Mouse (Mus musculus) left cerebral cortex, adult 8-10 months (tissue): ENCODE measurements around the gene Lrrc36. TPM values are rescaled to one million over a fixed set of nuclear protein-coding genes. Genes with fewer than 3 reads are reported as not detected.

Experiments
- DNase-seq, 2 experiments: peaks; one replicate each; pipeline ENCODE4 v3.0.0; 2022; ENCODE audit warnings: low spot score in 2 of 2
- total RNA-seq, 4 experiments: library from RNA; stranded (reverse); gene quantifications; 2 replicates each; pipeline ENCODE4 v1.2.4; 2022

Lrrc36 gene
- total RNA-seq, 4 experiments from 2014 or later = 0.40 to 0.82 (median 0.62) TPM

DNA sequence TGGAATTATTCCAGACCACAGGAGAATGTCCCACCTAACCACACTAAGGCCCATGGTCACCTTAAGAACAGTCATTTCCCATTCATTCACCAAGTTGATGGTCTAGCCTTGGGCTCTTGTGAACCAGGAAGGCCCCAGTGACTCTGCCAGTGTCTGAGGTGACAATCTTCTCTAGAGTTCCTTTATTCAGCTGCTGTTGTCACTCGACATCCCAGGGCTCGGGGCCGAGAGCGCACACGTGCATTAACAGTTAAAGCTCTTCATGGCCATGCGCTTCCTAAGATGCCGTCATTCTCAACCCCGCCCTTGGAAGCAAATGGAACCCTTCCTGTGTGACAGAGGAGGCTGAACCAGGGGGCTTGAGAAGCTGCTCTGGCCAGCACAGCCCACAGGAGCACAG is 68.8 kb downstream of the Lrrc36 start:
- DNase-seq = no peak

DNA sequence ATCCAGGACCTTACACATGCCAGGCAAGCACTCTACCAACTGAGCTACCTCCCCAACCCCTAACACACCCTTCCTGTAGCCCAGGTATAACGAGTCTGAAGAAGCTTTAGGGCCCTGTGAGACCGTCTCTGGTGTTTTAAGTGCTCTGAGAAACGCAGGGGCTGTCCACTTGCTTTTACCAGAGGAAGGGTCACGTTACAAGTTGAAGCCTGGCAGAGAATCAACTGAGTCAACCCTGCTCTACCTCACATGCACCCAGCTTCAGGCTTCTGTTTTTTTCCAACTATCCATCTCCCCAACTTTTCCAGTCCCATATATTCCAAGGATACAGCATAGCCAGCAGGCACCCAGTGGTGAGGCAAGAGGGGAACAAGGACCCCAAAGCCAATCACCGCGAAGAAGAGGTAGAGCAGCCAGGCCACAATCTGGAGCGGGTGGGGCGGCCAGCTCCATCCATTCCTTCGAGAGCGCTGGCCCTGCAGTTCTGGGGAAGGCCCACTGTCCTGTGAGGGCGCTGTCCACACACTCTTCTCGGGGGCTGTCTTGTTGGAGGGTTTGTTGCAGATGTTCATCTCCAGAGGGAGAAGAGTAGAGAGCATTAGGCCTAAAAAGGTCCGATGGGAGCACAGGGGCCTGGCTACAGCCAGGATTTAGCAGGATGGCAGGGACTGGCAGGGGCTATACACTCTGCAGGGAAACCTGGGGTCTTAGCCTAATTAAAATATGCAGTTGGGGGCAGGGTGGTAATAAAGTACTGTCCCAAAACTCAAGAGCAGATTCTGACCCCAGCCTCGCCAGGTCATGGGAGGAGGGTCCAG is 70.0 kb downstream of the Lrrc36 start:
- DNase-seq = no peak

DNA sequence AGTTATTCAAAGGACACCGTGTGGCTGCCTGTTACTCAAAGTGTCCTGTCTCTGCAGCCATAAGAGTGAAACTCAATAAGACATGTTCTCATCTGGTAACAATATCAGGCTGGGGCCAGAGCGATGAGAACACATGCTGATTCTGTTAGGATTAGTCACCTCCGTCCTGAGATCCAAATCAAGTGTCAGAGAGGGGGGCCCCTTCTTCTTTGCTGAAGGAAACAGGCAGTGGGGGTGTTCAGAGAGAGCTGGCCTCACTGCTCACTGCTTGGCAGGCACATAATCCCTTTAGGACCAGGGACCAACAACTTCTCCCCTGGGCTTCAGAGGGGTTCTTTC is 70.6 kb downstream of the Lrrc36 start:
- no peak for DNase-seq

DNA sequence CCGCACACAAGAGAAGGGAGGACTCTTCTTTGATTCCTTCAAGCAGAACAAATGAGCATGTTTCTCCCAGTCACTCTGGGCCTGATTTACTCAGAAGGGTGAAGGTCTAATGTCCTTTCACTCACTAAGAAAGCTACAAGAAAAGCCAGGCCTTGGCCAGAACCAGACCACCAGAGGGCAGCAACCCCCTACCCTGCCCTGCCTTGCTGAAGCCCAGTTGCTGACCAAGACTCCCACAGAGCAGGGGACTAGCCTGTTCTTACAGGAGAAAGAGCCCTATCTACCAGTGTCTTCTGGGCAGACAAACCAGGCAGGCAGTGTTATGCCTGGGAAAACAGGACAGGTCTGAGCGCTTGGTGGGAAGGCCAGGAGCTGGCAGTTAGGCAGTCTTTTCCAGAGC is 71.0 kb downstream of the Lrrc36 start:
- DNase-seq = no peak

DNA sequence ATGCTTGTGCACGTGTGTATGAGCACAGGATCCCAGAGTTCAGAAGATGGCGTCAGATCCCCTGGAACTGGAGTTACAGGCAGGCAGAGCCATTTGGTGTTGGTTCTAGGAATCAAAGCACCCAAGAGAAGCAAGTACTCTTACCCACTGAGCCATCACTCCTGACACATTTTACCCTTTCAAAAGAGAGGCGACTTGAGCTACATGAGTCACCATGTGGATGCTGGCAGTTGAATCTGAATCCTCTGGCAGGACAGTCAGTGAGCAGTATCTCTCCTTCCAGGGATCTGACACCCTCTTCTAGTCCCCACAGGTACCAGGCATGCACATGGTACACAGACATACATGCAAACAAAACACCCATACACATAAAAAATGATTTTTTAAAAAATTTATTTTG is 74.7 kb downstream of the Lrrc36 start:
- no peak for DNase-seq

DNA sequence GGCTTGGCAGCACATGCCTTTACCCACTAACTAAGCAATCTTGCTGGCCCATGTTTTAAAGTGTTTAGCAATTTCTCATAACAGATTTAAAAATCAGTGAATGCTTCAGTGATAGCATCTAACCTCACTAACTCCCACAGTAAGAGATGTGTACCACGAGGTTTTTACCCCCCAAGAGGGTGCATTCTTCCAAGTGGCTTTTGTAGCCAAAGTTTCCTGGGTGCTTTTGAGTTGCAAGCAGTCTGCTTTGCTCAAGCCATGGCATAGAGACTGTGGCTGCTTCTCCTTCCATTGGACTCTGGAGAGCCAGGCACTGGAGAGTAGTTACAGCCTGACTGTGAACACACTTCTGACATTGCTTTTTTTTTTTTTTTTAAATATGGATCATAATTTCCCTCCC is 75.9 kb downstream of the Lrrc36 start:
- no peak for DNase-seq

DNA sequence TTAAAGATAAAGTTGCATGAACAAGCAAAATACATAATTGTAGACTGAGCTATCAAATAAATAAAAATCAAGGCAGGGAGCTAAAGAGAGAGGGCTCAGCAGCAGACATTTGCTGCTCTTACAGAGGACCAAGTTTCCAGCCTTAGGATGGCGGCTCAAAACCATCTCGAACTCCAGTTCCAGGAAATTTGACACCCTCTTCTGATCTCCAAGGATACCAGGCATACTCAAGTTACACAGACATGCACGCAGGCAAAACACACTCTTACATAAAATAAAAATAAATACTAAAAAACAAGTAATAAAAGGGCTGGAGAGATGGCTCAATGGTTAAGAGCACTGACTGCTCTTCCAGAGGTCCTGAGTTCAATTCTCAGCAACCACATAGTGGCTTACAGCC is 80.1 kb downstream of the Lrrc36 start:
- no peak for DNase-seq

DNA sequence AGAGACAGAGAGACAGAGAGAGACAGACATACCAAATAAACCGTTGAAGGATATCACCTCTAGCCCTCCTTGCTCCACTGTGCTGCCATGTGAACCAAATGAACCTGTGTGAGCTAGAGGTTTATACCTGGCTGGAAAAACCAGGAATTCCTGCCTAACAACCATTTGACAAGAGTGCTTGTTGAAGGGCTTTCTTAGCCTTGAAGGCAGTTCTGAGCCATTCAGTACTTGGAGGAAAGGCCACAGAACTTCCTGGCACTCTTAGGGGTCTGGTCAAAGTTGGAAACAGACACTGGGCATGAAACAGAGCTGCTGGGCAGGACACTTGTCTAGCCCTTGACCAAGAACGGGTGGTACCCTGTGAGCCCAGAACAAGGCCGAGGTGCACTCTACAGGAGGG is 81.2 kb downstream of the Lrrc36 start:
- DNase-seq = no peak

DNA sequence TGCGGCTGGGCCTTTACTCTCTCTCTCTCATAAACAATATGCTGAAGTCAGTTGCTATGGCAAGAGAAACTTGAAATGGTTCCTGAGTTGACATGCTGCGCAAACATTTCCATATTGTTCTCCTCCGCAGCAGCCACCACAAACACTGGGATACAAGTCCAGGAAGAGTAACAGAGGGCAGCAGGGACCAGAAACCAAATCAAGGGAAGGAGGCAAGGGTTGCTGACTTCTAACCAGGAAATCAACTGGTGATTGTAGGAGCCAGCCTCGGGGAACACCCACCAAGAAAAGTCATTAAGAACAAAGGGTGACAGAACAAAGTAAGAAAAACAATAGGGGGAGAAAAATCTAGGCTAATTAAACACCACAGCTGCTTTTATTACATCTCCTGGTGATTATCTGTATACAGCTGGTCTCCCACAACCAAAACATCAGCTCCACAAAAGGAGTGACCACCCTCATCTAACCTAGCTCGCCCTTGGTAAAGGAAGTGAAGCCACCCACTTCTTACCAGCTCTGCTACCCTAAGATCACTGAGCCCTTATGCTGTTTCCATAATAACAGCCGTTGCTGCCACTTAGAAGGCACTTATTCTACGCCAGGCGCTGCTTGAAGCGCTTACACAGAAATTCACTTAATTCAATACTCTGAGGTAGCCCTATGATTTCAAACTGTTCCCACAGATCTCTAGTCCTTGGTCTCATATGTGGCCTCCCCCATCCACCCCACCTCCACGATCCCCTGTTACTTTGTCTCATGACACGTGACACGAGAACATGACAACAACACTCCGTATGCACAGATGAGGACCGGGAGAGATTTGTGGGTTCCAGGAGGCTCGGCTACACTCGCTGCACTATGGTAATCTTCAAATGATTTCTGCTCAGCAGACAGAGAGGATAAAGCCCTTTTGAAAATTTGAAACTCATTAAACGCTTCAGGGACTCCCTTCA is 82.3 kb downstream of the Lrrc36 start:
- no peak for DNase-seq

DNA sequence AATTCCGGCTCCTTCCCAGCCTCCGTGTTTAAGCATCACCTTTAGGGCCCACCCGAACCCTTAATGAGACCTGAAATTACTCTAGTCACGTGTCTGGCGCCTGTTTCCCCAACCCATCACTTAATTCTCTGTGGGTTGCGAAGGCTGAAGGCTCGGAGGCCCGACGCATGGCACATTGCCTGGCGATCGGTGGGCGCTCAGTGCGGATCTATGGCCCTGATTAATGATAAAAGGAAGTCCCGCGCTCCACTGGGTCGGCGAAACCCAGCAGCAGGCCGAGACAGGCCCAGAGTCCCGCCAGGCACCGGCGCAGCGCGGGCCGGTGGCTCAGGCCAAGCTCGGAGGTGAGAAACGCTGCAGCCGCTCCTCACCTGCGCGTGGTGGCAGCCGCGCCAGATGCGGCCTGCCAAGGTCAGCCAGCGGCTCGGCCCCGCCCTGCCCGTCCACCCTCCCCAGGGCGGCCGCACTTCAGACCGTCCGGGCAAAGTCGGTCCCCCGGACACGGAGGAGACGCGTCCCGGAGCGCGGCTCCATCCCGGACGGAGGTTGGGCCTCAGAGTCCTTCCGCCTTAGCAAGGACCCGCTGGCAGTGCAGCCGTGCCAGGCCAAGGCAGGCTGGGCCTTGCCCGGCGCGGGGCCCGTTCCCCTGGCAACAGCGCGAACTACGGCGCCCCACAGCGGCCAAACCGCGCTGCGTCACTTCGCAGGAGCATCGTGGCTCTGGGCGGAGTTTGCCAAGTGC is 83.2 kb downstream of the Lrrc36 start, which contains the start of gene Zdhhc1:
Zdhhc1 (minus strand) TSS at position 464 of the 742 bp plus-strand sequence.
- DNase-seq = peak; percentile 81 to 90

DNA sequence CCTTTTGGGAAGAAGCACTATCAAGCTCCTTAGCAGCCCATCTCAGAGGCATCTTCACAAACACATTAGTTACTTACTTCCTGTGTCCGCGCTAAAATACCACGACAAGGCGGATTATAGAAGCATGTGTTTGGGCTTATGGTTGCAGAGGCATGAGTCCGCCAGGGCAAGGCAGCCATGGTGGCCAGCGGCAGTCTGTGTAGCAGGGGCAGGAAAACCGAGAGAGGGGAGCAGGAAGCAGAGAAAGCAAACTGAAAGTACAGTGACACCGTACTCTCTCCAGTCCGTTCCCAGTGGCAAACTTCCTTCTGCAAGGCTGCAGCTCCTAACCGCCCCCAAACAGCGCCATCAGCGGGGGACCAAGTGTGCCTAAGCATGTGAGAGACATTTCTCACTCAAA is 86.4 kb downstream of the Lrrc36 start:
- no peak for DNase-seq

DNA sequence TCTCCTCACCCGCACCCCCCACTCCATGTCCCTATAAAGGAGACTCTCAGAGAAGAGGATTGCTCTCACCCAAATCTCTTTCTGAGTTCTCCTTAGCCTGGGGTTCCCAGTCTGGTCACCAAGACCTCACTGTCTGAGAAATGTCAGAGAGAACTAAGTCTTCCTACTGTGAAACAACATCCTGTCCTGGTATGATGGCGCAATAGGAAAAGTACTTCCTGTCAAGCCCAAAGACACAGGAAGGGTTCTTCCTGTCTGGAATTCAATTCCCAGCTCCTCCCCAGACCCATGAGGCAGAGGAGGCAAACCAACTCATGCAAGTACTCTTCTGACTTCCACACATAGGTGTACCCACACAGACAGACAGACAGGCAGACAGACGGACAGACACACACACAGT is 91.2 kb downstream of the Lrrc36 start:
- no peak for DNase-seq

DNA sequence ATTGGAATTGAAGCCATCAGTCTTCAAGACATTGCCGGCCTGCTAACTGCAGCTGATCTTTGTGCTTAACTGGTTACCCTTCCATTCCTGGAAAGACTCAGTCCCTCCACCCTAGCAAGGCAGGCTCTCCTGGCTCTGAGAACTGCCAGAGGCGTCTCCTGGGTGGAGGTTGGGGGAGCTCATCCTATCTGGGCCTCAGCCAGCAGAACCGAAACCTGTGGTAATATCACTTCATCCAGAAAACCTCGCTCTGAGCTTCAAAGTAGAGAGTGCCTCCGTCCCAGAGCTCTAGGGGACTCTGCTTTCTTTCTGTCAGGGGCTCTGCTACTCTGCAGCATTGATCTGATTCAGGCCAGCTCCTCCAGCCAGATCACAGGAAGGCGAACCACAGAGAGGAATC is 93.6 kb downstream of the Lrrc36 start:
- no peak for DNase-seq

DNA sequence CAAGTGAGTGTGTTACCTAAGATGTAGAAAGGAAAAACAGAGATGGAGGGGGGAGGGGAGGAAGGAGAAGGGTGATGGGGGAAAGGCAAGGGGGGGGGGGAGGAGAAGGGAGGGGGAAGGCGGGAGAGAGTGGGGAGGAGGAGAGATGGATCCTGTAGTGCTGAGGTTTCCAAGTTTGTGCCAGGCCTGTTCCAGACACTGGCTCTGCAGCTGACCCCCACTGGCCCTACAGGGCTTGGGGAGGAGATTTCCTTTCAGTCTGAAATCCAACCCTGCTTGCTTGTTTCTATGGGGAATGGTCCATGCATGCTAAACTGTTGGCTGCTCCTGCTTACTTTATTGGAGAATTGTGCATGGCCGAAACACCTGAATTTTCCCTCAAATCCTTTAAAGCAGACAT is 95.4 kb downstream of the Lrrc36 start:
- DNase-seq = no peak

DNA sequence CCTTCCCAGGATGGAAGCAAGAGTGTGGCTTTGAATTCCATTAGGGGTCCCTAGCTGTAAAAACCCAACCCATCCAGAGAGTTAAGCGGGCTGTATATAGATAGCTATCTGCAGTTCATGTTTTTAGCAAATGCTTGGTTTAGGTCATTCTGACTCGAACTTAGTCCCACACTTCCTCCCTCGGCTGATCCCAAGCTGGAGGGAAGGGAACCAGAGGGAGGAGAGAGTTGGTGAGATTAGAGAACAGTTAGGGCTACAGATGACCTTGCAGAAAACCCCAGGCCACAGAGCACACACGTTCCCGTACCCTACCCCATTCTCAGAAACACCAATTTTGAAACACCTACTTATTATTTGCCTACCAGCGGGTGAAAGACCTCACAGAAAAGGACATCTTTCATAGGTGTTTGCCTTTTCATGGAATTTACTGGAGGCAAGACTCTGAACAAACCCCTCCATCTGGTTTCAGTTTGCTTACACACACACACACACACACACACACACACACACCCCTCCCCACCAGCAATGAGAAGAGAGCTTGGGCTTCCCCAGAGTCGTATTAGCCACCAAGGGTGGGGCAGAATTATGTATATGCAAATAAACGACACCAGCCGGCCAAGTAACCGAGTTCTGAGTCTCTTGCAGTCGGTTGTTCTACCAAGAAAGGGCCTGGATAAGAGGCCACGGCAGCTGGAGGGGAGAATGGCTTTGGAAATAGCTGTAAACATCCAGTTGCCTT is 96.8 kb downstream of the Lrrc36 start:
- DNase-seq = no peak

Other genes with a start within 250 kb of the Lrrc36 start
- 10 to 100 TPM; 17.4 to 21.8 (median 18.4) TPM for gene Cbfb, start 242.9 kb upstream of the Lrrc36 start, total RNA-seq
- gene D230025D16Rik, start 188.4 kb upstream of the Lrrc36 start, total RNA-seq = 10 to 100 TPM; 34.1 to 41.5 (median 38.7) TPM
- 1 to 10 TPM; 4.2 to 5.4 (median 4.8) TPM for gene B3gnt9, start 158.4 kb upstream of the Lrrc36 start, total RNA-seq
- 10 to 100 TPM in 2 of 4 experiments, 1 to 10 TPM in 2; 7.9 to 10.9 (median 9.6) TPM for gene Tradd, start 149.0 kb upstream of the Lrrc36 start, total RNA-seq
- gene Fbxl8, start 148.9 kb upstream of the Lrrc36 start, total RNA-seq = 1 to 10 TPM in 2 of 4 experiments, under 1 TPM in 2; 0.50 to 1.6 (median 1.1) TPM
- gene Hsf4, start 143.8 kb upstream of the Lrrc36 start, total RNA-seq = 10 to 100 TPM; 21.3 to 25.7 (median 22.9) TPM
- gene Nol3, start 137.4 kb upstream of the Lrrc36 start, total RNA-seq = 10 to 100 TPM; 10.6 to 13.8 (median 13.1) TPM
- gene 4931428F04Rik, start 123.7 kb upstream of the Lrrc36 start, total RNA-seq = 10 to 100 TPM; 22.0 to 26.7 (median 24.2) TPM
- gene Exoc3l, start 117.5 kb upstream of the Lrrc36 start, total RNA-seq = 1 to 10 TPM; 1.4 to 2.2 (median 1.8) TPM
- gene E2f4, start 115.9 kb upstream of the Lrrc36 start, total RNA-seq = 10 to 100 TPM; 31.2 to 39.0 (median 34.8) TPM
- gene Elmo3, start 108.0 kb upstream of the Lrrc36 start, total RNA-seq = 1 to 10 TPM; 1.5 to 3.0 (median 2.3) TPM
- gene Lrrc29, start 87.3 kb upstream of the Lrrc36 start, total RNA-seq = 1 to 10 TPM; 5.8 to 8.7 (median 7.1) TPM
- 10 to 100 TPM; 33.7 to 46.5 (median 40.0) TPM for gene Tmem208, start 87.2 kb upstream of the Lrrc36 start, total RNA-seq
- gene Fhod1, start 65.6 kb upstream of the Lrrc36 start, total RNA-seq = 1 to 10 TPM; 2.5 to 5.2 (median 4.0) TPM
- gene Slc9a5, start 64.7 kb upstream of the Lrrc36 start, total RNA-seq = 10 to 100 TPM; 28.9 to 30.7 (median 29.7) TPM
- 1 to 10 TPM; 1.3 to 2.5 (median 1.6) TPM for gene Plekhg4, start 40.3 kb upstream of the Lrrc36 start, total RNA-seq
- gene Kctd19, start 69 bp upstream of the Lrrc36 start, total RNA-seq = not detected
- gene Tppp3, start 58.0 kb downstream of the Lrrc36 start, total RNA-seq = 10 to 100 TPM; 59.3 to 66.5 (median 60.9) TPM
- 10 to 100 TPM; 38.3 to 45.8 (median 42.9) TPM for gene Zdhhc1, start 83.3 kb downstream of the Lrrc36 start, total RNA-seq
- gene Hsd11b2, start 105.2 kb downstream of the Lrrc36 start, total RNA-seq = not detected
- gene Atp6v0d1, start 152.5 kb downstream of the Lrrc36 start, total RNA-seq = 100 to 1,000 TPM; 297 to 314 (median 303) TPM
- gene Ripor1, start 191.7 kb downstream of the Lrrc36 start, total RNA-seq = 10 to 100 TPM; 65.5 to 70.5 (median 67.3) TPM
- 10 to 100 TPM; 65.3 to 80.8 (median 68.8) TPM for gene Ctcf, start 223.0 kb downstream of the Lrrc36 start, total RNA-seq
- gene Agrp, start 223.8 kb downstream of the Lrrc36 start, total RNA-seq = not detected